Mouse (Mus musculus) liver, embryonic 12.5 days (tissue): ENCODE data around the gene Furin. TPM values are rescaled to one million over a fixed set of nuclear protein-coding genes. Genes with fewer than 3 reads are reported as not detected.
A peak's percentile ranks its signal among the peaks of the same experiment; 100 is the strongest.

Experiments
- ATAC-seq: fragments of 200-750 bp; cut with Nextera tagmentation; 2 replicates; pipeline ENCODE4 v1.8.0; 2017; ENCODE audit warnings: moderate number of reproducible peaks, mild to moderate bottlenecking, moderate library complexity
- H3K27ac ChIP-seq: fragments of 300-500 bp; sonication (generic); 2 replicates; pipeline ENCODE4 v1.5.1; 2016; ENCODE audit warnings: mild to moderate bottlenecking
- H3K27me3 ChIP-seq: fragments of 300-500 bp; sonication (generic); replicated peaks from 2 replicates; pipeline ENCODE4 v1.6.1; 2016; ENCODE audit warnings: mild to moderate bottlenecking, moderate library complexity
- H3K36me3 ChIP-seq: fragments of 300-500 bp; sonication (generic); 2 replicates; pipeline ENCODE4 v1.6.1; 2016; ENCODE audit warnings: mild to moderate bottlenecking, moderate library complexity
- H3K4me1 ChIP-seq: fragments of 300-500 bp; sonication (generic); 2 replicates; pipeline ENCODE4 v1.6.1; 2016
- H3K4me2 ChIP-seq: fragments of 300-500 bp; sonication (generic); 2 replicates; pipeline ENCODE4 v1.6.1; 2016; ENCODE audit warnings: mild to moderate bottlenecking, moderate library complexity
- H3K4me3 ChIP-seq: fragments of 300-500 bp; sonication (generic); 2 replicates; pipeline ENCODE4 v1.5.1; 2016; ENCODE audit warnings: mild to moderate bottlenecking, moderate library complexity
- H3K9ac ChIP-seq: fragments of 300-500 bp; sonication (generic); 2 replicates; pipeline ENCODE4 v1.6.1; 2016; ENCODE audit warnings: mild to moderate bottlenecking, moderate library complexity
- H3K9me3 ChIP-seq: fragments of 300-500 bp; sonication (generic); replicated peaks from 2 replicates; pipeline ENCODE4 v1.6.1; 2016; ENCODE audit warnings: mild to moderate bottlenecking, moderate library complexity
- WGBS: fragments of 180-500 bp; shearing (Covaris S2); methylation state at CpG from one replicate; pipeline ENCODE4 v1.1.7; 2016; ENCODE audit not compliant: insufficient replicate concordance; 5-methylcytosine and 5-hydroxymethylcytosine counted together
- polyA plus RNA-seq: library from polyadenylated mRNA; unstranded; fragments of >200 nt; fragmentation: Nextera tagmentation; extraction: Ambion mirVana; gene quantifications from 2 replicates; pipeline ENCODE4 v1.2.1, GENCODE M21; 2016

The Furin gene
- polyA plus RNA-seq, 1 experiment from 2014 or later = 5.9 TPM

- H3K27me3 ChIP-seq = peaks cover 3% of the 10 kb centered on the region; the same call in 1 of the 2 replicates
- H3K4me1 ChIP-seq = peaks cover 12% of the 10 kb centered on the region
- no peak overlapping the region for H3K27ac ChIP-seq
- H3K9ac ChIP-seq = no peak overlapping the region
- H3K9me3 ChIP-seq = no peaks in the 10 kb centered on the region
- ATAC-seq = no peak
- H3K4me3 ChIP-seq = no peak overlapping the region
- H3K4me2 ChIP-seq = no peak overlapping the region
- WGBS = 65% methylated on average over 6 of the region's 6 CpGs
- no peaks in the 10 kb centered on the region for H3K36me3 ChIP-seq
These were observed 19.5 kb upstream of the Furin start for GRCm38 (mm10) chr7:80424722-80425121.

- ATAC-seq = no peak
- Histone ChIP-seq H3K9ac (no peak overlapping the region), H3K4me3 (peak overlapping the region; percentile 7; the same call in 1 of the 2 replicates), H3K36me3 (no peaks in the 10 kb centered on the region), H3K4me1 (peaks cover 29% of the 10 kb centered on the region), H3K9me3 (no peaks in the 10 kb centered on the region), H3K4me2 (peak overlapping the region; percentile 57), H3K27ac (no peak overlapping the region), H3K27me3 (peaks cover 3% of the 10 kb centered on the region; the same call in 1 of the 2 replicates)
- 17% methylated on average over 20 of the region's 20 CpGs for WGBS
These were observed 17.7 kb upstream of the Furin start for GRCm38 (mm10) chr7:80422759-80423480.

- no peak for ATAC-seq
- Histone ChIP-seq H3K36me3 (no peaks in the 10 kb centered on the region), H3K4me2 (no peak overlapping the region), H3K4me1 (peaks cover 42% of the 10 kb centered on the region), H3K27ac (no peak overlapping the region), H3K9ac (no peak overlapping the region), H3K9me3 (no peaks in the 10 kb centered on the region), H3K4me3 (no peak overlapping the region), H3K27me3 (peaks cover 3% of the 10 kb centered on the region; the same call in 1 of the 2 replicates)
- WGBS = 80% methylated on average over 6 of the region's 6 CpGs
These were observed 16.3 kb upstream of the Furin start for GRCm38 (mm10) chr7:80421576-80421975.

- Histone ChIP-seq H3K4me2 (no peak overlapping the region), H3K4me1 (peaks cover 42% of the 10 kb centered on the region), H3K9ac (no peak overlapping the region), H3K27ac (no peak overlapping the region), H3K27me3 (peaks cover 3% of the 10 kb centered on the region; the same call in 1 of the 2 replicates), H3K4me3 (no peak overlapping the region), H3K9me3 (no peaks in the 10 kb centered on the region), H3K36me3 (no peaks in the 10 kb centered on the region)
- WGBS = 86% methylated on average over 4 of the region's 4 CpGs
- ATAC-seq = no peak
These were observed 15.3 kb upstream of the Furin start for GRCm38 (mm10) chr7:80420586-80420985.

DNA sequence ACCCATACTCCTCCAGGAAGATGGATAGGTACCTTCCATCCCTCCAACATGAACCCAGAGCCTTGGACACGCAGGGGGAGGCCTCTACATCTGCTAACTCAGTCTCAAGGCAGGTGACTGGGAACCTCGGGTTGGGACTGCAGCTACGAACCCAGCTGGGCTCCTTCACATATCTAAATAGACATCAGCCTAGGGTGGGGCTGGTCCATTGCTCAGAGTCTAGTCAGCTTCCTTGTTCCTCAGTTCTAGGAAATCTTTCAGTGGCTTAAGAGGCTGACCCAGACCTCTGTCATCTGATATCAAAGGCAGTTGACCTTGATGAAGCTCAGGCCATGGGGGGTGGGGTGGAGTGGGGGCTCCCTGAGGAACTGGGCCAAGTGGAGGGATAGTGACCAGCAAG is 14.0 kb upstream of the Furin start:
- Histone ChIP-seq H3K9me3 (no peaks in the 10 kb centered on the region), H3K9ac (no peak overlapping the region), H3K27ac (no peak overlapping the region), H3K27me3 (peaks cover 3% of the 10 kb centered on the region; the same call in 1 of the 2 replicates), H3K4me1 (peaks cover 42% of the 10 kb centered on the region), H3K4me2 (no peak overlapping the region), H3K4me3 (no peak overlapping the region), H3K36me3 (no peaks in the 10 kb centered on the region)
- 33% methylated on average over 3 of the region's 3 CpGs for WGBS
- ATAC-seq = no peak

DNA sequence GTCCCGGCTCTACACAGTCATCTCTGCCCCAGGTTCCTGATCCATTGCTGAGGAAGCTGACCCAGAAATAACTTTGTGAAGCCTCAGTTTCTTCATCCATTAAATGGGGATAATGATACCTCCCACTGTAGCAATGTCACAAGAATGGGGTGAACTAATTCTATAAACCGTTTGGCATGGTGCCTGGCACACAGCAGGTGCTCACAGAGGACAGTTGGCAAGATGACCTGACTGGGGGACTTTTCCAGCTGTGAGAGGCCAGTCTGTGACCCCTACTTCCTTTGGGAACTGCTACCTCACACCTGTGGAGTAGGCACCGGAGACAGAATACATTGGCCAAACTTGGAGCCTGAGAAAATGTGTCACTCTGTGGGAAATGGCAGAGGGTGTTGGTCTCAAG is 12.8 kb upstream of the Furin start:
- Histone ChIP-seq H3K9me3 (no peaks in the 10 kb centered on the region), H3K4me2 (no peak overlapping the region), H3K27ac (no peak overlapping the region), H3K4me3 (no peak overlapping the region), H3K4me1 (peaks cover 46% of the 10 kb centered on the region), H3K9ac (no peak overlapping the region), H3K36me3 (no peaks in the 10 kb centered on the region), H3K27me3 (0 out of 2 replicates have a peak, but pooled peaks cover 4% of the 10 kb centered on the region)
- 65% methylated on average over 3 of the region's 3 CpGs for WGBS
- ATAC-seq = no peak

DNA sequence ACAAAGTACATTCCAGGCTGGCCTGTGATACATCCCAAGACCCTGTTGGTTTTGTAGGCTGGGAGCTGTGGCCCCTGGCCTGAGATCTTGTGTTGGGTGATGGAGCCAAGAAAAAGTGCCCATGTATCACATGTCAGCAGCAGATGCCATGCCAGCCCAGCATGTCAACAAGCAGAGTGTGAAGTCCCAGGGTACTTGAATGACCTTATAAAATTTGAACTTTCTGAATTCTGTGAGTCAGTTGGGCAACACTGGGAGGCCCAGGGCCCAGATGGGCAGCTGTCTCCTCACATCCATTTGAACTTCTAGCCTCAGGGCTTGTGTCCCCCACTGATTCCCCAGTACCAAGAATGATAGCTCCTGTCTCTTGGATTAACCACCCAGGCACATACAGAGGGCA is 12.4 kb upstream of the Furin start:
- H3K36me3 ChIP-seq = no peaks in the 10 kb centered on the region
- no peak overlapping the region for H3K4me2 ChIP-seq
- H3K27ac ChIP-seq = no peak overlapping the region
- H3K9ac ChIP-seq = no peak overlapping the region
- ATAC-seq = no peak
- H3K4me1 ChIP-seq = peaks cover 42% of the 10 kb centered on the region
- 0 out of 2 replicates have a peak, but pooled peaks cover 4% of the 10 kb centered on the region for H3K27me3 ChIP-seq
- no peaks in the 10 kb centered on the region for H3K9me3 ChIP-seq
- H3K4me3 ChIP-seq = no peak overlapping the region

DNA sequence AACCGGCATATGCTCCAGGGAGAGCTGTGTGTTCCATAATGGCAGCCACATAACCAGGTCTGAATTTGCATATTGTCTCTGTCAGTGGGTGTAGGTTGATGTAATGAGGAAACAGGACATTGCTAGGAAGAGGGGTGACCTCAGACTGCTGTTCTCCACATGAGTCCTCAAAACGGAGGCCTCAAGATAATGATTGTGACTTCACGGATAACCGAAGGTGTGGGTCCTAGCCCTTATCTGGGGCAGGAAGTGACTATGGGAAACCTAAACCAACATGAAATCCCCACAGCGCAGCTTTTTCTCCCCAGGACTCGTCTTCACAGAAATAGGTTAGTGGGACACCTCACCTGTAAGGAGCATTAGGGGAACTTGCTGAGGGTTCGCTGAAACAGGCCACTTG is 11.7 kb upstream of the Furin start:
- WGBS = 33% methylated on average over 7 of the region's 7 CpGs
- Histone ChIP-seq H3K4me2 (no peak overlapping the region), H3K27me3 (0 out of 2 replicates have a peak, but pooled peaks cover 4% of the 10 kb centered on the region), H3K4me1 (peaks cover 40% of the 10 kb centered on the region), H3K36me3 (no peaks in the 10 kb centered on the region), H3K9me3 (no peaks in the 10 kb centered on the region), H3K9ac (no peak overlapping the region), H3K27ac (no peak overlapping the region), H3K4me3 (no peak overlapping the region)
- no peak for ATAC-seq

DNA sequence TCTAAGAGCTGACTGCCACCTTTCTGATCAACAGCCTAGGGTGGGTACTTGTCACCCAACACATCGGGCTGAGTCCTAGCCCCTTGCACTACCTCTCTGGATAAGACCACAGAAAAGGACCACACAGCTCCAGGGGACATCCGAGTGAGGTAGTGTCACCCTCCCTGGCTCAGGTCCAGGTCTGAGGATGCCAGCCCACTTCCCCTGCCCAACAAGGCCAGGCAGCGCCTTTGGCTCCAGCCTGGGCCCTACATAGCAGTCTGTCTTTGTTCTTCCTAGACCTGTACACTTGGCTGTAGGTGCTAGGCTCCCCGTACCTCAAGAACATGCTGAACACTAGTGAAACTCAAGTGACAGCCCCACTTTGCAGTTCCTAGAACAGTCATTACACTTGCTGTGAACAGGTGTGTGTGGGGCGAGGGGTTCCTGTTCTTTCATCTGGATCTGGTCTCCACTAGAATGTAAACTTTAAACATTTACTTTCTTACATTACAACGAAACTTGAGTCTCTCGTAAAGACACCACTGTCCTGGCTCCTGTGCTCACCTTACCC is 9.1 kb upstream of the Furin start:
- no peak for ATAC-seq
- Histone ChIP-seq H3K27me3 (peaks cover 12% of the 10 kb centered on the region), H3K4me3 (no peak overlapping the region), H3K9me3 (no peaks in the 10 kb centered on the region), H3K4me2 (no peak overlapping the region), H3K9ac (no peak overlapping the region), H3K4me1 (peaks cover 36% of the 10 kb centered on the region), H3K36me3 (no peaks in the 10 kb centered on the region), H3K27ac (no peak overlapping the region)
- 69% methylated on average over 7 of the region's 7 CpGs for WGBS

GRCm38 (mm10) chr7:80413512-80414302 is 8.5 kb upstream of the Furin start:
- peaks cover 29% of the 10 kb centered on the region for H3K4me1 ChIP-seq
- H3K27me3 ChIP-seq = peaks cover 16% of the 10 kb centered on the region
- H3K4me2 ChIP-seq = no peak overlapping the region
- no peak overlapping the region for H3K27ac ChIP-seq
- ATAC-seq = no peak
- no peaks in the 10 kb centered on the region for H3K36me3 ChIP-seq
- WGBS = 64% methylated on average over 9 of the region's 9 CpGs
- H3K9ac ChIP-seq = no peak overlapping the region
- H3K9me3 ChIP-seq = no peaks in the 10 kb centered on the region
- no peak overlapping the region for H3K4me3 ChIP-seq

GRCm38 (mm10) chr7:80412781-80413180 is 7.5 kb upstream of the Furin start:
- Histone ChIP-seq H3K4me3 (no peak overlapping the region), H3K27me3 (peaks cover 24% of the 10 kb centered on the region), H3K36me3 (no peaks in the 10 kb centered on the region), H3K4me1 (peaks cover 21% of the 10 kb centered on the region), H3K4me2 (no peak overlapping the region), H3K9me3 (no peaks in the 10 kb centered on the region), H3K27ac (no peak overlapping the region), H3K9ac (no peak overlapping the region)
- 66% methylated on average over 5 of the region's 5 CpGs for WGBS
- ATAC-seq = no peak

GRCm38 (mm10) chr7:80412279-80412678 is 7.0 kb upstream of the Furin start:
- Histone ChIP-seq H3K4me1 (peaks cover 16% of the 10 kb centered on the region), H3K27me3 (peaks cover 29% of the 10 kb centered on the region), H3K27ac (no peak overlapping the region), H3K9me3 (no peaks in the 10 kb centered on the region), H3K4me2 (no peak overlapping the region), H3K4me3 (no peak overlapping the region), H3K9ac (no peak overlapping the region), H3K36me3 (no peaks in the 10 kb centered on the region)
- 80% methylated on average over 10 of the region's 10 CpGs for WGBS
- ATAC-seq = no peak
